Mouse (Mus musculus) liver, embryonic 16.5 days (tissue): ENCODE results near the gene Ece1. TPM values are rescaled to one million over a fixed set of nuclear protein-coding genes. Genes with fewer than 3 reads are reported as not detected.

Source experiments
- ATAC-seq: fragments of 200-750 bp; cut with Nextera tagmentation; 2 replicates; pipeline ENCODE4 v1.8.0; 2017; ENCODE audit warnings: low read depth, mild to moderate bottlenecking, moderate number of reproducible peaks, moderate library complexity
- H3K27ac ChIP-seq: fragments of 300-500 bp; sonication (generic); 2 replicates; pipeline ENCODE4 v1.5.1; 2014; ENCODE audit warnings: mild to moderate bottlenecking, low read length
- H3K27me3 ChIP-seq: fragments of 300-500 bp; sonication (generic); 2 replicates; pipeline ENCODE4 v1.6.1; 2014; ENCODE audit warnings: low read depth, low read length, mixed read lengths; ENCODE audit not compliant: control insufficient read depth, insufficient read depth
- H3K36me3 ChIP-seq: fragments of 300-500 bp; sonication (generic); 2 replicates; pipeline ENCODE4 v1.6.1; 2014; ENCODE audit warnings: mild to moderate bottlenecking; ENCODE audit not compliant: control insufficient read depth, insufficient read depth
- H3K4me1 ChIP-seq: fragments of 300-500 bp; sonication (generic); 2 replicates; pipeline ENCODE4 v1.6.1; 2014; ENCODE audit warnings: low read depth, low read length, mixed read lengths; ENCODE audit not compliant: control insufficient read depth
- H3K4me2 ChIP-seq: fragments of 300-500 bp; sonication (generic); 2 replicates; pipeline ENCODE4 v1.6.1; 2014; ENCODE audit warnings: low read depth, low read length, mixed read lengths
- H3K4me3 ChIP-seq: fragments of 300-500 bp; sonication (generic); 2 replicates; pipeline ENCODE4 v1.5.1; 2014; ENCODE audit warnings: low read depth, mild to moderate bottlenecking, low read length
- H3K9ac ChIP-seq: fragments of 300-500 bp; sonication (generic); 2 replicates; pipeline ENCODE4 v1.6.1; 2014; ENCODE audit warnings: low read depth, low read length
- H3K9me3 ChIP-seq: fragments of 300-500 bp; sonication (generic); replicated peaks from 2 replicates; pipeline ENCODE4 v1.6.1; 2016; ENCODE audit warnings: low read length; ENCODE audit not compliant: control insufficient read depth
- WGBS: fragments of 180-500 bp; shearing (Covaris S2); extraction: QIAGEN DNeasy Blood & Tissue Kit; methylation state at CpG from one replicate; pipeline ENCODE4 v1.1.7; 2014; ENCODE audit not compliant: insufficient replicate concordance; 5-methylcytosine and 5-hydroxymethylcytosine counted together
- polyA plus RNA-seq: library from polyadenylated mRNA; unstranded; fragments of >200 nt; fragmentation: Nextera tagmentation; extraction: Ambion mirVana; gene quantifications from 2 replicates; pipeline ENCODE4 v1.2.1, GENCODE M21; 2015

The Ece1 gene
- polyA plus RNA-seq, 1 experiment from 2014 or later = 23.4 TPM

DNA sequence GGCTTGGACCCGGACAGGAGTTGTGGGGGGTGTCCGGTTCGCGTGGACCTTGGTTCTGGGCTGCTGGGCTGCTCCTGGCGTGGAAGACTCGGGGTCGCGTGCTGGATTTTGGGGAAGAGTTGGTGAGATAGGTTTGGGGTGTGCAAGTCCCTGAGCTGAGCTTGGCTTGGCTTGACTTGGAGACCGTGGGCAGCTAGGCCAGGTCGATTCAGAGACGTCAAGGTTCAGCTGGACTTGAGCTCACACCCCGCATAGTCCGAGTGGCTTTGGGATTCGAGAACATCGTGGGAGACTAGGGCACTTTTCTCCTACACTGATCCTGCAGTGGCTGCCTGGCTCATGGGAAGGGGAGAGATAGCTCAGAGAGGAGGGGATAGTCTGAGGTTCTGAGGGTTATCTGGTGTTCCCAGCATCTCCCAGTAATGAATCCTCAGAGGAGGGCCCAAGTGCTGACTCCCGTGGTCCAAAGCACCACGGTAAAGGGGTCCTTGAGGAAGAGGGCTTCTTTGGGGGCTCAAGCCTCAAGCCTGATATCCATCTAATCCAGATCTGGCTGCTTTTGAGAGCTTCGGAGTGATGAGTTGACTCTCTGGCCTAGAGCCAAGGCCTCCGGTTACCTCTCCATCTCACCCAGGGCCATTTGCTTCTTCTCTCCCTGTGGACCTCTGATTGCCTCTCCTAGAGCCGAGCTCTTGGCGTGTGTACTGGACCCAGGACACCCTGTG is 641 bp downstream of the Ece1 start:
- 12% methylated on average over 21 of the region's 21 CpGs for WGBS
- no peak overlapping the region for H3K27ac ChIP-seq
- no peak; the same call in 1 of the 2 replicates for ATAC-seq
- H3K27me3 ChIP-seq = peaks cover 2% of the 10 kb centered on the region
- no peaks in the 10 kb centered on the region for H3K9me3 ChIP-seq
- no peaks in the 10 kb centered on the region for H3K36me3 ChIP-seq
- peak overlapping the region; percentile 80 for H3K4me2 ChIP-seq
- H3K4me1 ChIP-seq = peaks cover 32% of the 10 kb centered on the region
- peak overlapping the region; percentile 67 for H3K4me3 ChIP-seq
- peak overlapping the region; percentile 71 for H3K9ac ChIP-seq

DNA sequence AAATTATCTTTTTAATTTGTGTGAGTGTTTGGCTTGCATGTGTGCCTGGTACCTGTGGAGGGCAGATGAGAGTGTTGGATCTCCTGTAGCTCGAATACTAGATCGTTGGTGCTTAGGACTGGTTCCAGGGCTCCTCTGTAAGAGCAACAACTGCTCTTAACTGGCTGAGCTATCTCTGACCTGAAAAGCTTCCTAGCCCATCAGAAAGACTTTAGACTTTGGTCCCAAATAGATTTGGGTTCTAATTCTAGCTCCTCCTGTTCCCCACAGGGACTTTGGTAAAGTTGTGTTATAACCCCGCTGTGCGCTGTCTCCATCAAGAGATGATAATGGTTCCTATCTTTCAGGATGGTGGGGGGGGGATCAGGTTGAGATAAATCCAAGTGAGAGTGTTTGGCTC is 2.0 kb downstream of the Ece1 start:
- no peak for ATAC-seq
- no peaks in the 10 kb centered on the region for H3K9me3 ChIP-seq
- no peaks in the 10 kb centered on the region for H3K36me3 ChIP-seq
- 59% methylated on average over 4 of the region's 4 CpGs for WGBS
- no peak overlapping the region for H3K27ac ChIP-seq
- peaks cover 2% of the 10 kb centered on the region for H3K27me3 ChIP-seq
- H3K9ac ChIP-seq = no peak overlapping the region
- no peak overlapping the region for H3K4me3 ChIP-seq
- H3K4me1 ChIP-seq = peaks cover 37% of the 10 kb centered on the region
- peak overlapping the region; percentile 80; the same call in 1 of the 2 replicates for H3K4me2 ChIP-seq

DNA sequence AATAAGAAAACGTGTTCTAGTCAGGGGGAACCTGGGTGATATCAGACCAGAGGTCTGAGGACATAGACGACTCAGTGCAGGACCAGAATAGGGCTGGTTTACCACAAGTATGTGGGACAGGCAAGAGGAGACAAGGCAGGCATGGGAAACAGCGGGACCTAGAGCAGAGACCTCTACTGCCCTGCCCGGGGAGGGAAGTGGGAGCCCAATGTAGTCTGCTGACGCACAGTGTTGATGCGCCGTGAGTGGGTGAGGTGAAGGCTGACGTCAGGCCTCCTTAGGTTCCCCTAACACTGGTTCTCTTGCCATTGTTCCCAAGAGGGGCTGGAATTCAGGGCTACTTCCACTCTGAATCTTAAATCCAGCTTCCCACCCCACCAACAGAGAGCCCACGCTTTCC is 2.7 kb downstream of the Ece1 start:
- H3K36me3 ChIP-seq = no peaks in the 10 kb centered on the region
- peaks cover 2% of the 10 kb centered on the region for H3K27me3 ChIP-seq
- H3K27ac ChIP-seq = no peak overlapping the region
- no peak overlapping the region for H3K4me2 ChIP-seq
- no peak overlapping the region for H3K4me3 ChIP-seq
- no peak for ATAC-seq
- 27% methylated on average over 9 of the region's 9 CpGs for WGBS
- H3K4me1 ChIP-seq = peaks cover 39% of the 10 kb centered on the region
- no peak overlapping the region for H3K9ac ChIP-seq
- H3K9me3 ChIP-seq = no peaks in the 10 kb centered on the region

DNA sequence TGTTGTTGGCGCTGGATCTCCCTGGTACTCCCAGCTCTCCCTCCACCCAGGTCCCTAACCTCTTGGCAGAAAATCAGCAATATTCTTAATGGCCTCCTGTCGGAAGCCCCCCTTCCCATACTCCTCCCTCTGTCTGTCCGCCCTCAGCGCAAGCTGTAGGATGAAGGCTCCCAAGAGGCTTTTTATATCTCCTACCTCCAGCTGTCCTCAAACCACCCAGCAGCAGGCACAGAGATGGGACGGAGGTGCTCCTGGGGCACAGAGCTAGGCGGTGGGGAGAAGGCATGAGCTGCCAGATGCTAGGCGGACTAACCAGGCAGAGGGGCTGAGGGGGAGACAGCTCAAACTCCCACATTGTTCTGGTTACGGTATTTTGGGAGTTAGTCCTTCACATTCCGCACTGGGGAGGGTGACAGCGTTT is 3.2 kb downstream of the Ece1 start:
- H3K4me2 ChIP-seq = no peak overlapping the region
- H3K27me3 ChIP-seq = peaks cover 2% of the 10 kb centered on the region
- no peaks in the 10 kb centered on the region for H3K9me3 ChIP-seq
- no peak overlapping the region for H3K27ac ChIP-seq
- no peak for ATAC-seq
- peaks cover 42% of the 10 kb centered on the region for H3K4me1 ChIP-seq
- H3K4me3 ChIP-seq = no peak overlapping the region
- no peak overlapping the region for H3K9ac ChIP-seq
- WGBS = 59% methylated on average over 10 of the region's 10 CpGs
- H3K36me3 ChIP-seq = no peaks in the 10 kb centered on the region

DNA sequence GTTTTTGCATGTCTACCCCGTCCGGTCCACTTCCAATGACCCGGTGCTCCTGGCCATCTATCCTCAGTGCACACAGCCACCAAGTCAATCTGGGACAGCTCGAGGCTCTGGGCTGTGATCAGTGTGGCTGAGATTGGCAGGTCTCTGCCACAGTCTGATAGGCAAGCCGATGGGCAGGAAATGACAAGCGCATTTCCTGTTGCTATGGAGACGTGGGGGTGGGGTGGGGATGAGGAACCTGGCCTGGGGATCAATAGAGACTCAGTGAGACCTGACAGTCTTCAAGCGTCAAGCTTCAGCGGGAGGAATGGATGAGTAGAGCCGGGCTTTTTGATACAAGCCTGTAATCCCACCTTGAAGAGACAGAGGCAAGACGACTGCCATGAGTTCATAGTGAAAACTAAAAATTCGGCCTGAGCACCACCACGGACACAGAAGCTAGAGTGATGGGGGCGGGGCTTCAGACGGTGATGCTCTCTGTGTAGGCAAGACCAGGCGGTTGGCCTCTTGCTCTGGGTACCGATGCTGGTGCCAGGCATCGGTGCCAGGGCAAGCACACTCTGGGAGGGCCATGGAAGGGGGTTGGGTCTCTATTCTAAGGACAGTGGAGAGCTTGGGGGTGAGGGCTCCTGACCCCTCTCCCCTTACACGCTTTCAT is 4.3 kb downstream of the Ece1 start:
- peaks cover 2% of the 10 kb centered on the region for H3K27me3 ChIP-seq
- H3K4me1 ChIP-seq = peaks cover 45% of the 10 kb centered on the region
- no peak overlapping the region for H3K4me3 ChIP-seq
- H3K36me3 ChIP-seq = no peaks in the 10 kb centered on the region
- H3K9ac ChIP-seq = no peak overlapping the region
- 23% methylated on average over 19 of the region's 19 CpGs for WGBS
- no peak overlapping the region for H3K27ac ChIP-seq
- H3K9me3 ChIP-seq = no peaks in the 10 kb centered on the region
- ATAC-seq = no peak
- no peak overlapping the region for H3K4me2 ChIP-seq

DNA sequence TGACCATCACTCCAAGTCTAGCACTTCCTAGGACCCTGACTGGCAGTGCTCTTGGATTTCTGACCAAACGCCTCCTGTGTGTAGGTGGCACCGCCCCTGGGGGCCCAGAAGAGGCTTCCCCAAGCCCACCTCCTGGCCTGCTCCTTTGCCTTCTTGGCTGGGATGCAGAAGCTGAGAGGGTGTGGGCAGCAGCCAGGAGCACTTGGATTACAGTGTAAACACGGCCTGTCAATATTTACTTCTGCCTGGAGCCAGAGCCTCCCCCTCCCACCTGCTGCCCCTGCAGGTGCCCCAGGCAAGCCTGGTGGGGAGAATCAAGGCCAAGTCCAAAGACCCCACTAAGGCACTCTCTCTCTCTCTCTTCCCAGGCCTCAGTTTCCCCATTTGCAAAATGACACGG is 5.2 kb downstream of the Ece1 start:
- peak; percentile 59 for ATAC-seq
- Histone ChIP-seq H3K27ac (peak overlapping the region; percentile 18; the same call in 1 of the 2 replicates), H3K4me2 (peak overlapping the region; percentile 33), H3K27me3 (peaks cover 2% of the 10 kb centered on the region), H3K9me3 (no peaks in the 10 kb centered on the region), H3K4me3 (no peak overlapping the region), H3K36me3 (no peaks in the 10 kb centered on the region), H3K9ac (no peak overlapping the region), H3K4me1 (peaks cover 44% of the 10 kb centered on the region)
- WGBS = 41% methylated on average over 4 of the region's 4 CpGs

DNA sequence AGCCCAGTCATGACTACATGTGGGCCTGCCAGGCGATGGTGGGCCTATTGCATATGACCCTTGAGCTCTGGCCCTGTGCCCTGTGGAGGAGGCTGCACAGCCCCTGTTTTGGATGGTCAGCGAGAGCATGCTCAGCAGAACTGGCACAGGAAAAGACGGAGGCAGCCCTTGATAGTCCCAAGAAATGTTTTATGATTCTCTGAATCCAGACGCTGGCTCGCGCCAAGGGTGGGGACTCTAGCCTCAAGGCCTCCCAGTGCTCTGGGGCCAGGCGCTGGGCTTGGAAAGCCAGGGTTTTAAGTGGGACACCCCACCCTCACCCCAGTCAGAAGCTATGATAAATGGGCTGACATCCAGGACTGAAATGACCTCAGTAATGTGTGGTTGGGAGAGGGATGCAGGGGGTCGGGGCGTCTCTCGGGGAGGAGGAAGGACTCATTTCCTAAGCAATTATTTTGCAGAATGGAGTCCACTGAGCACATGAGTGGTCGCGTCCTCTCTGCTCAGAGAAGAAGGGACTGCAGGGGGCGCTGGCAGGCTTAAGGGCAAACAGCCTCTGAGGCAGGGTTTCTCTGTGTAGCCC is 5.7 kb downstream of the Ece1 start:
- peak; percentile 78 for ATAC-seq
- 48% methylated on average over 13 of the region's 13 CpGs for WGBS
- H3K4me2 ChIP-seq = peak overlapping the region; percentile 33

DNA sequence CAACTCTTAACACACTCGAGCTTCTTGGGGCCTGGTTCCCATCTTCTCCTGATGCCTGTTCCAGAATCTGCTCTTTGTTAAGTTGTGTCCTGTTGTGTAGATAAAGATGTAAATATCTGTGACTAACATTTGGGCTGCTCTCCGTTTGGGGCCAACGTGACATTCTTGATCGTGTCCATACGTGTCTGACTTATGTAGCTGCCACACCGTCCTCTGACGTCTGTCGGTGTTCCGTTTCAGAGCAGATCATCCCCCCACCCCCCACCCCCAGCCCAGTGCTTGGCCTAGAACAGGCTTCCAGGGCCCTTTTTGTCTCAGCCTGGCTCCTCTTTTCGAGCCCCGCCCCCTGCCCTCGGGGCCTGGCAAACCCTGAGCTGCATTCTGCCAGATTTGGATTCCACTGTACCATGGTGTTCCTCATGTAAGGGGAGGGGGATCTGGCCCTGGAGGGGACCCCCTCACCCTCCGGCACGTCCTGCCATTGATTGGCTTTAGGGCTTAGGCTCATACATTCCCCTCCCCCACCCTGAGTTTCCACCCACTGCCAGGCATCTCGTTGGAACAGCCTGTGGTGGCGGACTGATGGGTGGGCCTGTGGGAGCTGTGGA is 7.7 kb downstream of the Ece1 start:
- H3K36me3 ChIP-seq = no peaks in the 10 kb centered on the region
- no peak overlapping the region for H3K27ac ChIP-seq
- no peak for ATAC-seq
- peaks cover 2% of the 10 kb centered on the region for H3K27me3 ChIP-seq
- H3K4me2 ChIP-seq = no peak overlapping the region
- no peak overlapping the region for H3K4me3 ChIP-seq
- H3K9me3 ChIP-seq = no peaks in the 10 kb centered on the region
- H3K4me1 ChIP-seq = peaks cover 29% of the 10 kb centered on the region
- WGBS = 55% methylated on average over 16 of the region's 16 CpGs
- H3K9ac ChIP-seq = no peak overlapping the region

More for the DNA sequence above, 5.7 kb downstream of the Ece1 start:
- no peak overlapping the region for H3K4me3 ChIP-seq
- H3K27ac ChIP-seq = peak overlapping the region; percentile 33; the same call in 1 of the 2 replicates
- peaks cover 39% of the 10 kb centered on the region for H3K4me1 ChIP-seq
- no peaks in the 10 kb centered on the region for H3K9me3 ChIP-seq
- no peak overlapping the region for H3K9ac ChIP-seq
- H3K36me3 ChIP-seq = no peaks in the 10 kb centered on the region
- peaks cover 2% of the 10 kb centered on the region for H3K27me3 ChIP-seq
